Mouse (Mus musculus): ENCODE measurements around the gene Ubtd2. TPM values are rescaled to one million over a fixed set of nuclear protein-coding genes. Genes with fewer than 3 reads are reported as not detected.

The Ubtd2 gene
- polyA plus RNA-seq (2015; fragmentation: Nextera tagmentation; extraction: Ambion mirVana): 23.7 and 25.1 TPM in 2 replicates

DNA sequence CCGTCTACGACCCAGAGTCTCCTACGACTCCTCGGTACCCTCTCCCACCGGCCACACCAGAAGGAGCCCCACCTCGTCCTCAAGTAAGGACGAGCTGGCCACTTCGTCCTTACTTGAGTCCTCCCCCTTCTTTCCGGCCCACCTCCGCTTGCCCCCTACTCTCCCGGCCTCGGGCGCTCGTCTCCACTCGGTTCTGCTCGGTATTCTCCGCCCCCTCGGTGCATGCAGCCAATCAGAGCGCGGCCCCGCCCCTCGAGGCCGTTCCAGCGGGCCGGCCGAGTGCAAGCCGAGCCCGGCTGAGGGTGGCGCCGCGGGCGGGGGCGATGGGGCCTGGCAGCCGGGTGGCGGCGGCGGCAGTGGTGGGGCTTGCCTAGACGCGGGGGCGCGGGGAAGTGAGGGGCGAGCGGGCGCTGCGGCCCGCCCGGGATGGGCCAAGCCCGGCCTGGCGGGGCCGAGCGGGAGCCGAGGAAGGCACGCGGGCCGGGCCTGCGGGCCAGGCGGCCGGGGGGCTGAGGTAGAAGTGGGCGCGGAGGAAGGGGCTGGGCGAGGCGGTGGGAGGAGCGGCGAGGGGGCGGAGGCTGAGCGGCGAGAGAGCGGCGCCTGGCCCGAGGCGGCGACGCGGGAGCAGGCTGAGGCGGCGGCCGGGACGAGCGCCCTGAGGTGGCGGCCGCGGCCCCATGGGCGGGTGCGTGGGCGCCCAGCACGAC is at the start of gene Ubtd2:
TSS of gene Ubtd2 (plus strand) at position 571 of the 707 bp plus-strand sequence.
- peak; percentile 96 for DNase-seq (ENCODE audit: low spot score)
- H3K4me2 ChIP-seq (replicated peaks; ENCODE audit: low read depth, low read length): peak within 1 kb of the TSS; percentile 85
- no peaks in the 10 kb centered on the region; the same call in 1 of the 2 replicates for H3K4me1 ChIP-seq (ENCODE audit: insufficient read depth, low read depth, low read length)
- under 1% methylated on average over 60 of the region's 86 CpGs for WGBS
- H3K9me3 ChIP-seq (ENCODE audit: low read length): no peaks in the 10 kb centered on the region
- H3K27ac ChIP-seq (ENCODE audit: low read length): peak within 1 kb of the TSS; percentile 91
- H3K9ac ChIP-seq (replicated peaks; ENCODE audit: low read depth): peak within 1 kb of the TSS; percentile 90
- H3K4me3 ChIP-seq (ENCODE audit: low read depth, low read length): peak within 1 kb of the TSS; percentile 92
- no peaks in the 10 kb centered on the region for H3K36me3 ChIP-seq (ENCODE audit: insufficient read depth, low read length)
- no peaks in the 10 kb centered on the region for H3K27me3 ChIP-seq (replicated peaks; ENCODE audit: insufficient read depth, low read length)
- TF ChIP-seq EP300 (IDR thresholded peaks at IDR 0.05) (no peak), CTCF (IDR thresholded peaks at IDR 0.05) (no peak)
- ATAC-seq: peak; percentile 98

DNA sequence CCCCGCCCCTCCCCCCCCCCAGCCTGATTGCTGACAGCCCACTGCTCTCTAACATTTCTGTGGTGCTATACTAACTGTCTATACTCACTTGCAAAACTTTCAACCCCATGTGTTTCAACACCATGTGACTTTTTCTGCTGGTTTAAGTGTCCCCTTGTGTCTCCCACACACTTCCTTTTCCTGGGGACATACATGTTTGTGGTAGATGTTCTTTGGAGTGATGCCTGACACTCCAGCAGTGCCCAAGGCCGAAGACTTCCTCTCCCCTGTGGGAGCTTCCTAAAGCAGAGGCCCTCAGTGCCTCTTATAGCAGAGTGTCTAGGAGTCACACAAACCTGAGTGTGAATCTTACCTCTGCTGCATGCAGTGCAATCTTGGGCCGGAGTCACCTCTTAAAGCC is 47.3 kb upstream of the Ubtd2 start:
- peak; percentile 26; the same call in 1 of the 2 replicates for TF ChIP-seq EP300 (IDR thresholded peaks at IDR 0.05)
- no peak for TF ChIP-seq CTCF (IDR thresholded peaks at IDR 0.05)
- no peaks in the 10 kb centered on the region for H3K27me3 ChIP-seq (replicated peaks; ENCODE audit: insufficient read depth, low read length)
- H3K9ac ChIP-seq (replicated peaks; ENCODE audit: low read depth): no peak overlapping the region
- H3K4me3 ChIP-seq (ENCODE audit: low read depth, low read length): no peak overlapping the region
- ATAC-seq (peak; percentile 65), DNase-seq (ENCODE audit: low spot score) (peak; percentile 58)
- no peaks in the 10 kb centered on the region for H3K36me3 ChIP-seq (ENCODE audit: insufficient read depth, low read length)
- no peaks in the 10 kb centered on the region for H3K9me3 ChIP-seq (ENCODE audit: low read length)
- H3K4me2 ChIP-seq (replicated peaks; ENCODE audit: low read depth, low read length): no peak overlapping the region
- H3K4me1 ChIP-seq (ENCODE audit: insufficient read depth, low read depth, low read length): peaks cover 6% of the 10 kb centered on the region; the same call in 1 of the 2 replicates
- no peak overlapping the region for H3K27ac ChIP-seq (ENCODE audit: low read length)
- 33% methylated on average over 3 of the region's 3 CpGs for WGBS

DNA sequence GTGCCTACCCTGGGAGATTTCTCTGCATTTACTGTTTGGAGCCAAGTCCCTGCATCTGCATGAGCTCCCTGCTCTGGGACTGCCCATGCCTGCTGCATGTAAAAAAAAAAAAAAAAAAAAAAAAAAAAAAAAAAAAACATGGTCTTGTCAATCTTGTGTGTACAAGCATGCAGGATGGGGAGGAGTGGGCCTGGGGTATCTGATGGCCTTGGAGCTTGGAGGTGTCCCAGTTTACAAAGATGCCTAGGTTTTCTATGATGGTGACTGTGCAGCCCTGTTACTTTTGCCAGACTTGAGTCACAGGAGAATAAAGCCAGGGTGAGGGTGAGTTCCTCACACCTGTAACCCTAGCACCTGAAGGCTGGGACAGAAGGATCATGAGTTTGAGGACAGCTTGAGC is 46.1 kb upstream of the Ubtd2 start:
- TF ChIP-seq CTCF (IDR thresholded peaks at IDR 0.05) (no peak), EP300 (IDR thresholded peaks at IDR 0.05) (no peak)
- no peaks in the 10 kb centered on the region for H3K27me3 ChIP-seq (replicated peaks; ENCODE audit: insufficient read depth, low read length)
- H3K4me2 ChIP-seq (replicated peaks; ENCODE audit: low read depth, low read length): no peak overlapping the region
- no peak overlapping the region for H3K27ac ChIP-seq (ENCODE audit: low read length)
- H3K9ac ChIP-seq (replicated peaks; ENCODE audit: low read depth): no peak overlapping the region
- no peaks in the 10 kb centered on the region for H3K9me3 ChIP-seq (ENCODE audit: low read length)
- peaks cover 3% of the 10 kb centered on the region; the same call in 1 of the 2 replicates for H3K4me1 ChIP-seq (ENCODE audit: insufficient read depth, low read depth, low read length)
- ATAC-seq (no peak), DNase-seq (ENCODE audit: low spot score) (no peak)
- no peaks in the 10 kb centered on the region for H3K36me3 ChIP-seq (ENCODE audit: insufficient read depth, low read length)
- no peak overlapping the region for H3K4me3 ChIP-seq (ENCODE audit: low read depth, low read length)

DNA sequence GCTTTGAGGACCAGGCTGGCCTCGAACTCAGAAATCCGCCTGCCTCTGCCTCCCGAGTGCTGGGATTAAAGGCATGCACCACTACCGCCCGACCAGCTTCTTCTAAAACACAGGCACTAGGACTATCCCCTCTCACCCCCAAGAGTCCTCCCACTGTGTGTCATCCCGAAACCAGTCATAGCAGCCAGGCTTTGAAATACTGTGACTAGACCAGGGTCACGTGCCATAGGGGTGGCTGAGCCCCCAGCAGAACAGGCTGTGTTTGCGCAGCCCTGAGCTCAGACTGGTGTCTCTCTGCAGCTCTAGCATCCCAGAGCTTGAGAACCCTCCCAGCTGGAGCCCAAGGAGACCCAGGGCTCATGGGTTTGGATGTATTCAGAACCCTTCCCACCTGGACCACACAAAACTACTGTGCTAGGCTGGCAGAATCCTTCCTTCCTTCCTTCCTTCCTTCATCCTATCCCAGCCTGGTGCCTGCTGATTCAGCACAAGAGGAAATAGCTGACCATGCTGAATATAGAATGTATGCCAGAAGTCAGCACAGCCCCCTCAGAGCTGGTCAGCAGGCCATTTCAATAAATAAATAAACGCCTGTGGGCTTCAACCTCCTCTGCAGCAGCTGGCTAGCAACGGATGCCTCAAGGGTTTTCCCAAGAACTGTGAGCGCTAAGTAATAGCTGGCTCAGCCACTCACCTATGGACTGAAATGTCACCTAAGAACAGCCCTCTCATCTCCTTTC is 45.2 kb upstream of the Ubtd2 start:
- H3K27ac ChIP-seq (ENCODE audit: low read length): no peak overlapping the region
- H3K9ac ChIP-seq (replicated peaks; ENCODE audit: low read depth): no peak overlapping the region
- peak; percentile 11 for DNase-seq (ENCODE audit: low spot score)
- H3K27me3 ChIP-seq (replicated peaks; ENCODE audit: insufficient read depth, low read length): no peaks in the 10 kb centered on the region
- H3K4me3 ChIP-seq (ENCODE audit: low read depth, low read length): no peak overlapping the region
- 0 out of 2 replicates have a peak, but pooled peaks have one; percentile 5 for ATAC-seq
- H3K4me1 ChIP-seq (ENCODE audit: insufficient read depth, low read depth, low read length): peaks cover 3% of the 10 kb centered on the region; the same call in 1 of the 2 replicates
- no peak overlapping the region for H3K4me2 ChIP-seq (replicated peaks; ENCODE audit: low read depth, low read length)
- H3K9me3 ChIP-seq (ENCODE audit: low read length): no peaks in the 10 kb centered on the region
- H3K36me3 ChIP-seq (ENCODE audit: insufficient read depth, low read length): no peaks in the 10 kb centered on the region
- TF ChIP-seq CTCF (IDR thresholded peaks at IDR 0.05) (no peak), EP300 (IDR thresholded peaks at IDR 0.05) (no peak)
- 72% methylated on average over 11 of the region's 11 CpGs for WGBS

DNA sequence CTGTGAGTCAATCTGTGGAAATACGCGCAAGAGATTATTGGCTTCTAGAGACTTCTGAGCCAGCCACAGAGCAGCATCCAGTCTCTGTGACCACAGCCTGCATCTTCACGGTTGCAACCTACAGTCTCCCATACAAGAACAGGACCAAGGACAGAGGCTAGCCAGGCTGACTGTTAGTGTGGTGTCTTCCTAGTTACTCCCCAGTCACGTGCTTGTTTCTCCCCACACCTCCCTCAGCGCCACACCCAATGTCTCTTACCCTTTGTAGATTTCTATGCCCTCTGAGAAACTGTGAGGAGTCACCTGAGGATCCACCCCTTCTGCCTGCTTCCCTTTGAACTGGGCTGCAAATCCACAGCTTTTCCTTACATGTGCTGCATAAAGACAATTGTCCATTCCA is 35.2 kb upstream of the Ubtd2 start:
- Histone ChIP-seq H3K4me3 (ENCODE audit: low read depth, low read length) (no peak overlapping the region), H3K36me3 (ENCODE audit: insufficient read depth, low read length) (0 out of 2 replicates have a peak, but pooled peaks cover 15% of the 10 kb centered on the region), H3K27me3 (replicated peaks; ENCODE audit: insufficient read depth, low read length) (no peaks in the 10 kb centered on the region), H3K27ac (ENCODE audit: low read length) (no peak overlapping the region), H3K4me2 (replicated peaks; ENCODE audit: low read depth, low read length) (no peak overlapping the region), H3K9me3 (ENCODE audit: low read length) (no peaks in the 10 kb centered on the region), H3K9ac (replicated peaks; ENCODE audit: low read depth) (no peak overlapping the region), H3K4me1 (ENCODE audit: insufficient read depth, low read depth, low read length) (peaks cover 5% of the 10 kb centered on the region; the same call in 1 of the 2 replicates)
- TF ChIP-seq CTCF (IDR thresholded peaks at IDR 0.05) (no peak), EP300 (IDR thresholded peaks at IDR 0.05) (no peak)
- 76% methylated on average over 5 of the region's 5 CpGs for WGBS
- DNase-seq (ENCODE audit: low spot score): no peak
- ATAC-seq: no peak

DNA sequence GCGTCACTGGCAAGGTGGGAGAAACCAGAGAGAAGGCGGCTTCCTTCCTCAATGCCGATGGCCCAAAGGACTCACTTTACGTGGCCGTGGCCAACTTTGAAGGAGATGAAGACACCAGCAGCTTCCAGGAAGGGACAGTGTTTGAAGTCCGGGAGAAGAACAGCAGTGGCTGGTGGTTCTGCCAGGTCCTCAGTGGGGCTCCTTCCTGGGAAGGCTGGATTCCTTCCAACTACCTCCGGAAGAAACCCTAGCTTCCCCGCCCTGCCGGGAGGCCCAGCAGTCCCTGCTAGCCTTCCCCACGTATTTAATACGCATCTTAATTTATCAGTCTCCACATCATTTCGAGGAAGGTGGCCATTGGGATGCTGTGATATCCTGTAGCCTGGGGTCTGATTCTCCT is 31.9 kb upstream of the Ubtd2 start:
- DNase-seq (ENCODE audit: low spot score) (peak; percentile 30), ATAC-seq (no peak)
- 0 out of 2 replicates have a peak, but pooled peaks cover 15% of the 10 kb centered on the region for H3K36me3 ChIP-seq (ENCODE audit: insufficient read depth, low read length)
- H3K27me3 ChIP-seq (replicated peaks; ENCODE audit: insufficient read depth, low read length): no peaks in the 10 kb centered on the region
- no peak overlapping the region for H3K4me2 ChIP-seq (replicated peaks; ENCODE audit: low read depth, low read length)
- WGBS: 50% methylated on average over 12 of the region's 12 CpGs
- H3K4me1 ChIP-seq (ENCODE audit: insufficient read depth, low read depth, low read length): peaks cover 5% of the 10 kb centered on the region; the same call in 1 of the 2 replicates
- H3K9me3 ChIP-seq (ENCODE audit: low read length): no peaks in the 10 kb centered on the region
- no peak overlapping the region for H3K4me3 ChIP-seq (ENCODE audit: low read depth, low read length)
- no peak overlapping the region for H3K9ac ChIP-seq (replicated peaks; ENCODE audit: low read depth)
- TF ChIP-seq CTCF (IDR thresholded peaks at IDR 0.05): no peak
- no peak for TF ChIP-seq EP300 (IDR thresholded peaks at IDR 0.05)
- no peak overlapping the region for H3K27ac ChIP-seq (ENCODE audit: low read length)

Data from lung, postnatal 0 days (tissue).